Mouse (Mus musculus) adrenal gland, postnatal 0 days (tissue): ENCODE measurements around the gene 1700086D15Rik. TPM values are rescaled to one million over a fixed set of nuclear protein-coding genes. Genes with fewer than 3 reads are reported as not detected.

Experiments used
- polyA plus RNA-seq: library from polyadenylated mRNA; unstranded; fragments of >200 nt; fragmentation: Nextera tagmentation; extraction: Ambion mirVana; gene quantifications from 2 replicates; pipeline ENCODE4 v1.2.1, GENCODE M21; 2015

1700086D15Rik gene
- 0.38 TPM in 1 of 2 replicates, not detected in the other for polyA plus RNA-seq

DNA sequence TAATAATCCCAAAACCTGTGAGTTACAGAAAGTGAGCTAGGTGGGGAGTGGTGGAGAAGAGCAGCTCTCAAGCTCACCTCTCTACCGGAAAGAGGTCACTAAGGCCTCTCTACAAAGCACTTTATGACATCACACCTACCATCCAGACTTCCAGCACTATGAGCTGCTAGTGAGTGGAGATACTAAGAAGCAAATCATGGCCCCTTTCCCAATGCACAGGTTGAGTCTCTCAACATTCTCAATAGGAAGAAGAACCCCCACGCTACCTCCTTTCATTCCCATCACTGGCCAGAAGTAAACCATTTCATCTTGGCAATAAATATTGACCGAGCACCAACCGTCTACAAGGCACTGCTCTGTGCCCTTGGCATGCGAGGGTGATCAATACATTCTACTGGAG lies at the start of gene 1700086D15Rik:
1700086D15Rik (minus strand) TSS at position 101 of the 400 bp plus-strand sequence.

DNA sequence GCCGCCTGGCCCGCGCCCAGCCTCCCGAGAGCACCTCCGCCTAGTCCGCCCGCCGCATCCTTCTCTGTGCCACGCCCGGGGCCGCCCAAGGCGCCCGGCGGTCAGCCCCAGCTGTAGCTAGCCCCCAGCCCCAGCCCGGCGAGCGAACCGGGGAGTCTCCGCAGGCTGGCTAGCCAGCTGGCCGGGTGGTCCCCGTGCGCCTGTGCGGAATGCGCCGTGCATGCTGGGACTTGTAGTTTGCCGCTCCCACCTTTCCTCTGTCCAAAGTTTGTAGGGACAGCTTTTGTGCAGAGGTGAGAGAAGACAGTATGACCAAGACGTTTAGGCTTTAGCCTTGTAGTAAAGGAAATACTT lies 3.1 kb upstream of the 1700086D15Rik start, which contains the start of gene Arhgap44:
Arhgap44 (minus strand) TSS at position 195 of the 354 bp plus-strand sequence.

Other genes starting within 250 kb of the 1700086D15Rik start
- gene Elac2, start 180.9 kb downstream of the 1700086D15Rik start, polyA plus RNA-seq = 10.8 and 20.3 TPM in 2 replicates
- 4.8 and 8.2 TPM in 2 replicates for gene Arhgap44, start 3.1 kb upstream of the 1700086D15Rik start, polyA plus RNA-seq
- gene Myocd, start 110.1 kb upstream of the 1700086D15Rik start, polyA plus RNA-seq = 0.32 and 0.93 TPM in 2 replicates